Mouse (Mus musculus): ENCODE data around the gene Btbd16.

Btbd16 gene

GRCm38 (mm10) chr7:130773914-130774630, at the start of gene Btbd16:
Btbd16 (plus strand) TSS chr7:130774069.
- DNase-seq (ENCODE audit: low read depth, low spot score): no peak

GRCm38 (mm10) chr7:130726185-130726584, 47.7 kb upstream of the Btbd16 start:
- DNase-seq (ENCODE audit: low read depth, low spot score): no peak

GRCm38 (mm10) chr7:130726724-130727422, 47.0 kb upstream of the Btbd16 start:
- peak; percentile 67 for DNase-seq (ENCODE audit: low read depth, low spot score)

GRCm38 (mm10) chr7:130727560-130727959, 46.3 kb upstream of the Btbd16 start:
- no peak for DNase-seq (ENCODE audit: low read depth, low spot score)

GRCm38 (mm10) chr7:130731792-130732191, 42.1 kb upstream of the Btbd16 start:
- no peak for DNase-seq (ENCODE audit: low read depth, low spot score)

- no peak for DNase-seq (ENCODE audit: low read depth, low spot score)
Observed at GRCm38 (mm10) chr7:130732908-130733307, 41.0 kb upstream of the Btbd16 start.

- no peak for DNase-seq (ENCODE audit: low read depth, low spot score)
Observed at GRCm38 (mm10) chr7:130733423-130733822, 40.4 kb upstream of the Btbd16 start.

- no peak for DNase-seq (ENCODE audit: low read depth, low spot score)
Observed at GRCm38 (mm10) chr7:130734195-130734787, 39.6 kb upstream of the Btbd16 start.

- no peak for DNase-seq (ENCODE audit: low read depth, low spot score)
Observed at GRCm38 (mm10) chr7:130741099-130741498, 32.8 kb upstream of the Btbd16 start.

GRCm38 (mm10) chr7:130743239-130744025, 30.4 kb upstream of the Btbd16 start:
- no peak for DNase-seq (ENCODE audit: low read depth, low spot score)

GRCm38 (mm10) chr7:130749165-130749564, 24.7 kb upstream of the Btbd16 start:
- DNase-seq (ENCODE audit: low read depth, low spot score): peak; percentile 38

GRCm38 (mm10) chr7:130750752-130751490, 22.9 kb upstream of the Btbd16 start:
- peak; percentile 59 for DNase-seq (ENCODE audit: low read depth, low spot score)

- DNase-seq (ENCODE audit: low read depth, low spot score): no peak
Observed at GRCm38 (mm10) chr7:130751678-130752077, 22.2 kb upstream of the Btbd16 start.

- no peak for DNase-seq (ENCODE audit: low read depth, low spot score)
Observed at GRCm38 (mm10) chr7:130754790-130755189, 19.1 kb upstream of the Btbd16 start.

- DNase-seq (ENCODE audit: low read depth, low spot score): no peak
Observed at GRCm38 (mm10) chr7:130756343-130756835, 17.5 kb upstream of the Btbd16 start.

- no peak for DNase-seq (ENCODE audit: low read depth, low spot score)
Observed at GRCm38 (mm10) chr7:130757326-130757865, 16.5 kb upstream of the Btbd16 start.

GRCm38 (mm10) chr7:130762071-130762897, 11.6 kb upstream of the Btbd16 start:
- peak; percentile 86 for DNase-seq (ENCODE audit: low read depth, low spot score)

GRCm38 (mm10) chr7:130764160-130764559, 9.7 kb upstream of the Btbd16 start:
- no peak for DNase-seq (ENCODE audit: low read depth, low spot score)

GRCm38 (mm10) chr7:130766411-130767170, 7.3 kb upstream of the Btbd16 start:
- DNase-seq (ENCODE audit: low read depth, low spot score): peak; percentile 84

Measured in R1 (cell line).